Mouse (Mus musculus) neural tube, embryonic 12.5 days (tissue): ENCODE measurements around the gene Kncn. TPM values are rescaled to one million over a fixed set of nuclear protein-coding genes. Genes with fewer than 3 reads are reported as not detected.

ENCODE experiments used
- ATAC-seq: fragments of 200-750 bp; cut with Nextera tagmentation; 2 replicates; pipeline ENCODE4 v1.8.0; 2017; ENCODE audit warnings: low read depth, mild to moderate bottlenecking, moderate TSS enrichment, moderate library complexity; ENCODE audit not compliant: low FRiP score
- H3K27ac ChIP-seq: fragments of 300-500 bp; sonication (generic); 2 replicates; pipeline ENCODE4 v1.5.1; 2016
- H3K27me3 ChIP-seq: fragments of 300-500 bp; sonication (generic); replicated peaks from 2 replicates; pipeline ENCODE4 v1.6.1; 2016; ENCODE audit warnings: mild to moderate bottlenecking
- H3K36me3 ChIP-seq: fragments of 300-500 bp; sonication (generic); 2 replicates; pipeline ENCODE4 v1.6.1; 2016; ENCODE audit warnings: mild to moderate bottlenecking
- H3K4me1 ChIP-seq: fragments of 300-500 bp; sonication (generic); 2 replicates; pipeline ENCODE4 v1.6.1; 2016
- H3K4me2 ChIP-seq: fragments of 300-500 bp; sonication (generic); replicated peaks from 2 replicates; pipeline ENCODE4 v1.6.1; 2016; ENCODE audit warnings: mild to moderate bottlenecking
- H3K4me3 ChIP-seq: fragments of 300-500 bp; sonication (generic); 2 replicates; pipeline ENCODE4 v1.5.1; 2016
- H3K9ac ChIP-seq: fragments of 300-500 bp; sonication (generic); 2 replicates; pipeline ENCODE4 v1.6.1; 2016; ENCODE audit warnings: mild to moderate bottlenecking
- H3K9me3 ChIP-seq: fragments of 300-500 bp; sonication (generic); 2 replicates; pipeline ENCODE4 v1.6.1; 2016; ENCODE audit warnings: mild to moderate bottlenecking
- WGBS: fragments of 180-500 bp; shearing (Covaris S2); methylation state at CpG from one replicate; pipeline ENCODE4 v1.1.7; 2016; 5-methylcytosine and 5-hydroxymethylcytosine counted together
- polyA plus RNA-seq: library from polyadenylated mRNA; unstranded; fragments of >200 nt; fragmentation: Nextera tagmentation; extraction: Ambion mirVana; gene quantifications from 2 replicates; pipeline ENCODE4 v1.2.1, GENCODE M21; 2016

Kncn gene
- polyA plus RNA-seq, result not detected in 2 replicates

- H3K36me3 ChIP-seq, result no peaks in the 10 kb centered on the region
- H3K4me2 ChIP-seq, result no peak within 1 kb of the TSS
- H3K9ac ChIP-seq, result no peak within 1 kb of the TSS
- H3K9me3 ChIP-seq, result no peaks in the 10 kb centered on the region
- no peak within 1 kb of the TSS for H3K27ac ChIP-seq
- no peak within 1 kb of the TSS for H3K4me3 ChIP-seq
- H3K27me3 ChIP-seq, result peaks cover under 1% of the 10 kb centered on the region; the same call in 1 of the 2 replicates
- no peak for ATAC-seq
- H3K4me1 ChIP-seq, result peaks cover 24% of the 10 kb centered on the region
- WGBS, result 71% methylated on average over 6 of the region's 6 CpGs
Measured at GRCm38 (mm10) chr4:115884022-115884421, at the start of gene Kncn. Kncn (plus strand) TSS chr4:115884400.

DNA sequence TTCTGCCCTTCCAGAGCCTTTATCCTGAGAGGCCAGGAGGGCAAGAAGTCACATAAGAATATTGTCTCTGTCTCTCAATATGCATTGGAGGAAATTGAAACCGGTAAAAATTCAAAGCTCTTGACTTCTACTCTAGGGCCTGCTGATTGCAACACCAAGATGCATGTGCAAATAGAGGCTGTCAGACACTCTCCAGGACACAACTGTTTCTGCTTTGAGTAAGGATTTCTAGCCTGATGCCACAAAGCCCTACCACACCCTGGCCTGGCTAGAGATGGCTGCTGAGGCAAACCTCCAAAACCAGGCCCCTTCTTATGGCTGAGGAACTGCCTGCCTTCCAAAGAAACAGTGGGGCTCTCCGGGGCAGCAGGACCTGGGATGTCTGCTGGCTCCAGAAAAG lies 48.6 kb upstream of the Kncn start:
- no peaks in the 10 kb centered on the region for H3K9me3 ChIP-seq
- 75% methylated on average over 2 of the region's 2 CpGs for WGBS
- no peak overlapping the region for H3K9ac ChIP-seq
- peaks cover 8% of the 10 kb centered on the region; the same call in 1 of the 2 replicates for H3K4me1 ChIP-seq
- no peak overlapping the region for H3K4me2 ChIP-seq
- H3K27me3 ChIP-seq, result 0 out of 2 replicates have a peak, but pooled peaks cover 2% of the 10 kb centered on the region
- H3K4me3 ChIP-seq, result no peak overlapping the region
- no peak for ATAC-seq
- H3K36me3 ChIP-seq, result no peaks in the 10 kb centered on the region
- H3K27ac ChIP-seq, result no peak overlapping the region

DNA sequence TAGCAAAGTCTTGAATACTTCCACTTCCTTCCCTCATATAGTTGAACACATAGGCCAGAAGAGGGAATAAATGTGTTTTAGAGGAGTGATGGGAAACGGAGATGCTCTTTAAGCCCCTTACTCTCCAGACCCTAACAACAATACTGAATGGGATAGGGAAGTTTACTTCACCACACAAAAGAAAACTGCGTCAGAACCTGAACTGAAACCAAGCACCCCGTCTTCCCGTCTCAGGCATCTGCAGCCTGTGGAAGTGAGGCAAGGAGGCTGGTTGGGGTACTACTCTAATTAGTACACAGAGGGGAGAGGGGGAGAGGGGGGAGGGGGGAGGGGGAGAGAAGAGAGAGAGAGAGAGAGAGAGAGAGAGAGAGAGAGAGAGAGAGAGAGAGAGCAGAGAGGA lies 46.0 kb upstream of the Kncn start:
- H3K27me3 ChIP-seq, result no peaks in the 10 kb centered on the region
- H3K9me3 ChIP-seq, result no peaks in the 10 kb centered on the region
- no peak overlapping the region for H3K9ac ChIP-seq
- H3K4me3 ChIP-seq, result no peak overlapping the region
- peak overlapping the region; percentile 69 for H3K4me2 ChIP-seq
- WGBS, result 76% methylated on average over 4 of the region's 4 CpGs
- no peaks in the 10 kb centered on the region for H3K36me3 ChIP-seq
- ATAC-seq, result no peak
- peaks cover 8% of the 10 kb centered on the region; the same call in 1 of the 2 replicates for H3K4me1 ChIP-seq
- no peak overlapping the region for H3K27ac ChIP-seq

- H3K36me3 ChIP-seq, result no peaks in the 10 kb centered on the region
- H3K9me3 ChIP-seq, result no peaks in the 10 kb centered on the region
- peak; percentile 94 for ATAC-seq
- no peak within 1 kb of the TSS for H3K27ac ChIP-seq
- peaks cover 8% of the 10 kb centered on the region; the same call in 1 of the 2 replicates for H3K4me1 ChIP-seq
- H3K27me3 ChIP-seq, result no peaks in the 10 kb centered on the region
- peak within 1 kb of the TSS; percentile 74 for H3K4me3 ChIP-seq
- H3K9ac ChIP-seq, result peak within 1 kb of the TSS; percentile 64
- H3K4me2 ChIP-seq, result peak within 1 kb of the TSS; percentile 69
- WGBS, result 2% methylated on average over 51 of the region's 51 CpGs
Measured at GRCm38 (mm10) chr4:115838696-115839641, 45.2 kb upstream of the Kncn start, which contains the start of gene Mknk1. Mknk1 (plus strand) TSS chr4:115839198.

- Histone ChIP-seq H3K27me3 (0 out of 2 replicates have a peak, but pooled peaks cover under 1% of the 10 kb centered on the region), H3K4me1 (peaks cover 8% of the 10 kb centered on the region; the same call in 1 of the 2 replicates), H3K27ac (no peak overlapping the region), H3K4me2 (peak overlapping the region; percentile 69), H3K9ac (no peak overlapping the region), H3K9me3 (no peaks in the 10 kb centered on the region), H3K4me3 (no peak overlapping the region), H3K36me3 (no peaks in the 10 kb centered on the region)
- no peak for ATAC-seq
- 64% methylated on average over 4 of the region's 4 CpGs for WGBS
Measured at GRCm38 (mm10) chr4:115839956-115840355, 44.2 kb upstream of the Kncn start.

- no peak for ATAC-seq
- H3K4me2 ChIP-seq, result no peak overlapping the region
- WGBS, result 88% methylated on average over 4 of the region's 4 CpGs
- no peak overlapping the region for H3K27ac ChIP-seq
- H3K9ac ChIP-seq, result no peak overlapping the region
- no peaks in the 10 kb centered on the region for H3K9me3 ChIP-seq
- 0 out of 2 replicates have a peak, but pooled peaks cover 3% of the 10 kb centered on the region for H3K27me3 ChIP-seq
- H3K36me3 ChIP-seq, result no peaks in the 10 kb centered on the region
- H3K4me1 ChIP-seq, result peaks cover 8% of the 10 kb centered on the region; the same call in 1 of the 2 replicates
- no peak overlapping the region for H3K4me3 ChIP-seq
Measured at GRCm38 (mm10) chr4:115840842-115841241, 43.4 kb upstream of the Kncn start.

DNA sequence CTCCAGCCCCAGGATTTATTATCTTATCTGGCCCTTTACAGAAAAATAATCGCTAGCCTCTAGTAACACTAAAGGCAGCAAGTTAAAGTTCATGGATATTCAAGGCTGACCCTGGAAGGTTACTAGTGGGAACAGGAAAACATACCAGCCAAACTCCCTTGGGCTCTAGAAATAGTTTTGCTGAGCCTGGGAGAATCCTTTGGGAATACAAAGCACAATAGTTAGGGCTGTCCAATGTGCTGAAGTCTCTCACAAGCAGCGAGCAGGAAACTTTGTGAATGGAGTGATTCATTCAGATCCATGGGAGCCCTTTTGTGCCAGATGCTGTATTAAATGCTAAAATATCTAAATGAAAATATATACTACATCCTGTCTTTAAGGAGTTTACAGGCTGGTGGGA lies 37.5 kb upstream of the Kncn start:
- ATAC-seq, result no peak

DNA sequence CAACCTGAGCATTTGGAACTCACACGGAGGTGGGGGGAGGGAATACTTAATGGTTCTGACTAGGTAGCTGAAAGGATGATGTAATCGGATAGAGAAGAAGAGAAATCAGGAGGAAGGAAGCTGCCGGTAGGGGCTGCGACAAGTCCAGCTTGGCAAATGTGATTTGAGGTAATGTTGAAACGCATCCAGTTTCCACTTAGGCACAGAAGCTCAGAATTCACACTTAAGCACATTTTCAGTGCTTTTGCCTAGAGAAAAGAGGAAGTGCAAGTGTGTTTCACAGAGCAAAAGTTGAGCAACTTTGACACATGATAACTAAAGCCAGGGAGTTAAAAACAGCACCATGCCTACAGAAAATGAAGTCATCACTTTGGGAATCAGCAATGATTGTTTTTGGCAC lies 36.8 kb upstream of the Kncn start:
- peaks cover 11% of the 10 kb centered on the region; the same call in 1 of the 2 replicates for H3K36me3 ChIP-seq
- no peak for ATAC-seq
- no peak overlapping the region for H3K4me2 ChIP-seq
- H3K27me3 ChIP-seq, result 0 out of 2 replicates have a peak, but pooled peaks cover 3% of the 10 kb centered on the region
- no peak overlapping the region for H3K9ac ChIP-seq
- no peak overlapping the region for H3K27ac ChIP-seq
- no peaks in the 10 kb centered on the region for H3K4me1 ChIP-seq
- H3K9me3 ChIP-seq, result no peaks in the 10 kb centered on the region
- 69% methylated on average over 5 of the region's 5 CpGs for WGBS
- no peak overlapping the region for H3K4me3 ChIP-seq

More for the DNA sequence above, 37.5 kb upstream of the Kncn start:
- Histone ChIP-seq H3K27ac (no peak overlapping the region), H3K27me3 (0 out of 2 replicates have a peak, but pooled peaks cover 3% of the 10 kb centered on the region), H3K4me2 (no peak overlapping the region), H3K4me1 (no peaks in the 10 kb centered on the region), H3K4me3 (no peak overlapping the region), H3K9me3 (no peaks in the 10 kb centered on the region), H3K9ac (no peak overlapping the region), H3K36me3 (peaks cover 11% of the 10 kb centered on the region; the same call in 1 of the 2 replicates)
- 45% methylated on average over 2 of the region's 2 CpGs for WGBS

DNA sequence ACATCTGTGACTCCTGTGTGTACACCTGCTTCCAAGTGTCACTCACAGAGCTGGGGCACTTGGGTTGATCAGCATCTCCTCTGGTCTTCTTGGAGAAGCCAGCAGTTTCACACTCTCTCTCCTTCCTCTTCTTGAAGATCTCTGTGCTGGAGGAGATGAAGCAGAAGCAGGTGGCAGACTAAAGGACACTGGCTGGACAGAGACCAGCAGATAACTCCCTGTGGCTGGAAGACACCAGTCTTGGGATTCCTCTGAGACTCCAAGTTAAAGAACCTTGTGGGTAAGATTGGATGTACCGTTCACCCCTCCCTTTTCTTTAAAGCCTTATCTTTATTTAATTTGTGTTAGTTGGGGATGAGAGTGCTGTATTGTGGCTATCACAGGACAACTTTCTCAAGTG lies 36.1 kb upstream of the Kncn start:
- no peak overlapping the region for H3K4me2 ChIP-seq
- H3K27ac ChIP-seq, result no peak overlapping the region
- no peaks in the 10 kb centered on the region for H3K9me3 ChIP-seq
- no peak for ATAC-seq
- H3K4me1 ChIP-seq, result no peaks in the 10 kb centered on the region
- WGBS, result 89% methylated on average over 1 of the region's 1 CpGs
- H3K4me3 ChIP-seq, result no peak overlapping the region
- H3K9ac ChIP-seq, result no peak overlapping the region
- H3K36me3 ChIP-seq, result peaks cover 11% of the 10 kb centered on the region; the same call in 1 of the 2 replicates
- 0 out of 2 replicates have a peak, but pooled peaks cover 3% of the 10 kb centered on the region for H3K27me3 ChIP-seq

DNA sequence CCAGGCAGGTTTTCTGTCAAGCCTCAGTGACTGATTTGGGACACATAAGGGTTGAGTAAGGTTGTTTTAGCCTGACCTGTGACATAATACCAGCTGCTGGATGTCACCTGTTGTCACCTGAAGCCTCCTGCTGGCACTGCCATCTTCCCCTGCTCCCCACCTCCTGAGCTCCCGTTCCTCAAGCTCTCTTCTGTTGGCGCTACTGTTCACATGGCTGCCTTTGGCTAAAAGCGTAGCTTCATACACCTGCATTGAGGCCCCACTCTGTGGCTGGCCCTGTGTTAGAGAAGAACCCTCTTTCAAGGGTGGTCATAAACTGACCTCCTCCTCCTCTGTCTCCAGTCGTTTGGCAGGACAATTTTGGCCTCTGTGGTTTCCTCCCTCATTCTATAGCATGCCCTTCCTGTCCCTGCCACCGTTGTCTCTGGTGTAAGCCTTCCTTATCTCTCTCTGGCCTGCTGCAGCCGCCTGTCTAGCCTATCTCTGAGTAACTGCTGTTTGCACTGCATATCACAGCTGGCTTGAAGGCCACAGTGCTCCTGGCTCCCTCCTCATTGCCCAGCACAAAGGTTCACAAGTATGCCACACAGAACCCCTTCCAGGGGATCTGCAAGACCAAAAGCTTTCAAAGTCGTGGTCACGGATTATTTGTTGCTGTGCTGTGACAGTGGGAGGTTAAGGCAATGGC lies 35.1 kb upstream of the Kncn start:
- Histone ChIP-seq H3K4me2 (no peak overlapping the region), H3K27ac (no peak overlapping the region), H3K9me3 (no peaks in the 10 kb centered on the region), H3K4me3 (no peak overlapping the region), H3K27me3 (0 out of 2 replicates have a peak, but pooled peaks cover 3% of the 10 kb centered on the region), H3K9ac (no peak overlapping the region), H3K4me1 (no peaks in the 10 kb centered on the region), H3K36me3 (peaks cover 11% of the 10 kb centered on the region; the same call in 1 of the 2 replicates)
- no peak for ATAC-seq
- 65% methylated on average over 8 of the region's 8 CpGs for WGBS

- ATAC-seq, result no peak
- H3K27ac ChIP-seq, result no peak overlapping the region
- H3K4me1 ChIP-seq, result peaks cover 4% of the 10 kb centered on the region
- no peaks in the 10 kb centered on the region for H3K9me3 ChIP-seq
- no peak overlapping the region for H3K4me2 ChIP-seq
- WGBS, result 80% methylated on average over 2 of the region's 2 CpGs
- H3K4me3 ChIP-seq, result no peak overlapping the region
- H3K27me3 ChIP-seq, result 0 out of 2 replicates have a peak, but pooled peaks cover 1% of the 10 kb centered on the region
- H3K36me3 ChIP-seq, result peaks cover 11% of the 10 kb centered on the region; the same call in 1 of the 2 replicates
- H3K9ac ChIP-seq, result no peak overlapping the region
Measured at GRCm38 (mm10) chr4:115850111-115850510, 34.1 kb upstream of the Kncn start.

- ATAC-seq, result no peak
- Histone ChIP-seq H3K4me3 (no peak overlapping the region), H3K27ac (no peak overlapping the region), H3K27me3 (no peaks in the 10 kb centered on the region), H3K4me1 (peaks cover 7% of the 10 kb centered on the region), H3K4me2 (no peak overlapping the region), H3K36me3 (peaks cover 11% of the 10 kb centered on the region; the same call in 1 of the 2 replicates), H3K9ac (no peak overlapping the region), H3K9me3 (no peaks in the 10 kb centered on the region)
- 52% methylated on average over 2 of the region's 2 CpGs for WGBS
Measured at GRCm38 (mm10) chr4:115850631-115851030, 33.6 kb upstream of the Kncn start.
